Mouse (Mus musculus): ENCODE results near the gene Mif. TPM values are rescaled to one million over a fixed set of nuclear protein-coding genes. Genes with fewer than 3 reads are reported as not detected.
"Not testable (repeated sequence)": the region's sequence is repeated elsewhere in the genome, so short reads cannot be mapped to it uniquely, and the experiment has no call there.

The Mif gene
- 657 and 889 TPM in 2 replicates for total RNA-seq (2014; fragmentation: Nextera tagmentation)
- 712 and 870 TPM in 2 replicates for total RNA-seq (2017)

DNA sequence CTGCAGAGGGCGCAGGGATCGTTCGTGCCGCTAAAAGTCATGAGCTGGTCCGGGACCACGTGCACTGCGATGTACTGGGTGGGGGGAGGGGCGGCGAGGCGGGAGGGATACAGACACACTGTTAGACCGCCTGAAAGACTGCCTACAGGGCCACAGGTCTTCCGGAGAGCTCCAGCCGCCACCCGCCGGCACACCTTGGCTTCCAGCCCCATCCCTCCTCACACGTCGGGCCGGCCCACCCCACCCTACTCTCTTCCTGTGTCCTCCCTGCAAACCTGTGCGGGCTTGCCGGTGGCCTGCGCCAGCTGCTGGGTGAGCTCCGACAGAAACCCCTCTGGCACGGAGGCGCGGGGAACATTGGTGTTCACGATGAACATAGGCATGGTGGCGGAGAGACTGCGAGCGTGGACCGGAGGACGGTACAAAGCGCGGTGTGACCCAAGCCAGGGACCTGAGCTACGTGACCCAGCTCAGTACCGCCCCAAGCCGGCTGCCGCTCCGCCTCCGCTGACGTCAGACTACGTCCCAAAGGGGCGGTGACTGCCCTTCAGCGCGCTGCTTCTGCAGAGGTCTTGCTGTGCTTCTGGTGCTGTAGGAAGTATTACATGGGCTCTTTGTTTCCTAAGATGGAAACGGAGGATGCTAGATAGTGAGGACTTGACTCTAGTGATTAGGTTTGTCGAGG lies at the start of gene Mif:
Gene Mif (minus strand): TSS at position 455 of the 685 bp plus-strand sequence.
- peak; percentile 95 for ATAC-seq (replicated peaks; ENCODE audit: poor library complexity, severe bottlenecking)

DNA sequence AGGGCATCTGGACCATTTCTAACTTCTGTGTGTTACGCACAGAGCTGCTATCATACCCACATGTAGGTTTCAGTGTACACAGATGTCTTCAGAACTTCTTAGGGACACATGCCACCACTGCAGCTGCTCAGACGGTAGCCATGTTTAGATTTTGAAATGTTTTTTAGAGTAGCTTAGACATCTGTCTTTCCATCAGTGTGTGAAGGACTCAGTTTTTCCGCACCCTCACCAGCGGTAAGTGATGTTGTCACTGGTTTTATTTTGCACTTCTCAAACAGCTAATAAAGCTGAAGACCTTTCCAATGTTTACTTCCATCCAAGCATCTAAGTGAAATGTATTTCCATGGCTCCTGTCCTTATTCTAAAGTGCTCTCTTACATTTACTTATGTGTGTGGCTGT lies 46.8 kb upstream of the Mif start:
- ATAC-seq (replicated peaks; ENCODE audit: poor library complexity, severe bottlenecking): no peak

DNA sequence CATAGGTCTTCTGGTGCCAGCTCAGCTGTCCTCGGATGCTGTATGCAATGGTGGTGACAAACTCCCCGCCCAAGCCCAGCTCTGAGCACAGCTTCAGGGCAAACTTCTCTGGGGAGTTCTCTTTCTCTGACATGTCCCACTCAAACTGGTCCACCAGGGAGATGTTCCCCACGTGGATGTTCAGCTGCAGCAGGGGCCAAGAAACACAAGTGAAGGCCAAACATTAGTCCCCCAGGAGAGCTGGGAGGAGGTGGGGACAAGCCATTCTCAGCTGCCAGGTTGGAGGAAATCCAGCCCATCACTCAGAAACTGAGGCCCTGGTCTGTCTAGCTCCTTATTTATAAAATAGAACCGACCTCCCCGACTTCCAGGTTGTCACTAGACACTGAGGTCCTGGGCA lies 44.4 kb upstream of the Mif start:
- ATAC-seq (replicated peaks; ENCODE audit: poor library complexity, severe bottlenecking): no peak

DNA sequence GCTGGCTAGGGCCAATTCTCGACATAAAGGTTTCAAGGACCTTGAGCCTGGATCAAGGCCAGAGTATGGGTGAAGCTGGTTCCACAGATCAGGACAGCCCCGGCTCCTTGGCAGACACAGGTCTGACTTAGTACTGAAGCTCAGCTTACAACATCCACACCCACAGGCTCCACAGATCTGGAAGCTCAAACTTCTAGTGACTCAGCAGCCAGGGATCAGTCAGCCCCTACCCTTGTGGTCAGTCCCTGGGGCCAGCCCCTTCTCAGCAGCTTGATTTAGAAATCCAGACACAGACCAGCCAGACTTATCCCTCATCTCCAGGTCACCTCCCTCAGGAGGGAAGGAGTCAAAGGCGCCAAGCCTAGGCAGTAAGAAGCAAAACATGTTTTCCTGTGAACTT lies 38.8 kb upstream of the Mif start:
- ATAC-seq (replicated peaks; ENCODE audit: poor library complexity, severe bottlenecking): no peak

DNA sequence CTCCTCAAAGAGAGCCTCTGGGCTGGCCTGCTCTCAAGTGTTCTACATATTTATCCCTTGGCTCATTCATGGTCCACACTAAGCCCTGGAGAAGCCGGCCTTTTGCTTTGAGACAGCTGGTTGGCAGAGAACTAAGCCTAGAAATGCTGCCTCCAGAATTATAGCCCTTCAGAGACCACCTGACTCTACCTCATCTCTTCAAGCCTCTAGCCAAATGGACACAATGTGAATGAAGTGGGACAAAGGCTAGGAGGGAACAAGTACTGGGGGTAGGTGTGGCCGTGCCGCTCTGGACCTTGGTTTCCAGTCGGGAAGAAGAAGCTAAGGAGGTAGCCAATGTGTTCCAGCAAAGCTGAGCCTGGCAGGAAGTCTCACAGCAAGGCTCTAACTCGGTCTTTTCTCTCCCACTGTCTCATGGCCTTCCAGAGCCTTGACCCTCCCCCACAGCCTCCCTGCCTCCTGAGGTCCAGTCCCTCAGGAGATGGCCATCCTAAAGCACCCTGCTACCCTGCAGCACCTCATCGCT lies 38.1 kb upstream of the Mif start:
- no peak for ATAC-seq (replicated peaks; ENCODE audit: poor library complexity, severe bottlenecking)

DNA sequence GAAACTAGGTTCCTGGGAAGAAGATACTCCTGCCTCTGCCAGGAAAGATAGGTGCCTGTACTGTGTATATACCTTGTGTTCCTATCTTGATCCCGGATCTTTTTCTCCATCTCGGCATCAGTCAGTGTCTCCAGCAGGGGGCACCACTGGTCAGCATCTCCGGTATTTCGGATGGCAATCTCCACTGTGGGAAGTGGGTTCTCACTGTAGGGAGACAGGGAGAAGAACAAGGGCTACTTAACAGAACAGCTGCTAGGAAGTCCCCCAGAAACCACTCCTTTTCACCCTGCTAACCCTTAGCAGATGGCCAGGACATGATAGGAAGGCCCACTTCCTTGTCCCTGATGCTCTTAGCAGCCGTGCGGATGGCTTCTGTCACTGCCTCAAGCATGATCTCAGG lies 37.3 kb upstream of the Mif start:
- ATAC-seq (replicated peaks; ENCODE audit: poor library complexity, severe bottlenecking): 0 out of 2 replicates have a peak, but pooled peaks have one; percentile 10

DNA sequence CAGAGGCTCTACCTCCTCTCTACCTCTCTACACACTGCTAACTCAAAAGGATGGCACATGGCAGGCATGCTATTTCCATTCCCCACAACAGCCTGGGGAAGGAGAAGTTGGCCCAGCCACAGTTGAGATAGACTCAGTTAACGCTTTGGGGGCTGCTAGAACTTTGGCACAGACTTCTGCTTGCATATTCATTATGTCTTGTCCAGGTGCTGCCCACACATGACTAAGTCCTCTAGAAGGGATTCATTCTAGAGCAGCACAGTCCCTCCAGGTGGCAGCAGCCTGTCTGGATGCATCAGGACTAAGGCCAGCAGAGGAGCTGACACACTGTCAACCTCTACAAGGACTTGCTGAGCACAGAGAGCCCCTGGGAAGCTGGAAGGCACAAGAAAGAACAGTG lies 36.2 kb upstream of the Mif start:
- ATAC-seq (replicated peaks; ENCODE audit: poor library complexity, severe bottlenecking): no peak

DNA sequence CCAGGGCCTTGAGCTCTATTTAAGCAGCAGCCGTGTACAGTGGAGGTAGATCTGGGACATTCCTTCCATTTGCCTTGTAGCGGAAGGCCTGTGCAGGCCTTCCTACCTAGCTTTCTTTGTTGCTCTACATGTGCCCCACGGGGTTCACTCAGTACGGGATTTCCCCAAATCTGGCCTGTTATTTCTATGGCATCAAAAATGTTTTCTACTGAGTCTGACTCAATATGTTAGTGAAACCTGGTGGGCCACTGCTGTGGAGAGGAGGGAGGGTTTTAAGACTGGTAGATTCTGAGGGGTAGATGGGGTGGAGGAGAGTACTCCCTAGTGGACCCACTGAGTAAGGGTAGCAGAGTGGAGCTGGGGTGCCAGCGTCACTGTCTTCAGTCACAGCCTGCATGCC lies 35.7 kb upstream of the Mif start:
- no peak for ATAC-seq (replicated peaks; ENCODE audit: poor library complexity, severe bottlenecking)

DNA sequence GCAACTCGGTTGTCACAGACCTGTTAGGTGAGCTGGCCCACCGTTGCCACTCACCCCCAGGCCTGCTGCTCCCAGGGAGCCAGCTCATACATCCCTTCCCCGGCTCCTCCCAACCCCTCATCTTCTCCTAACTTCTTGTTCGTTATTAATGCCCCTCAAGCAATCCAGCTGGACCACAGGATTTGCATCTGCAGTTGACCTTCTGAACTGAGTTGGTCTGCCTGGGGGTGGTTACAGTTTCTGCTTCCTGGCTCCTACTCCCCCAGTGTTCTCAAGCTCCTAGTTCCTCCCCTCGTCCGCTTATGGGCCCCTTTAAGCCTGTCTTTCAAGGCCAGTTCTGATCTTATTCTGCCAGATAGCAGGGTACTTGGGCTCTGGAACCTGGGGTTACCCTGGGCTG lies 34.6 kb upstream of the Mif start:
- ATAC-seq (replicated peaks; ENCODE audit: poor library complexity, severe bottlenecking): no peak

DNA sequence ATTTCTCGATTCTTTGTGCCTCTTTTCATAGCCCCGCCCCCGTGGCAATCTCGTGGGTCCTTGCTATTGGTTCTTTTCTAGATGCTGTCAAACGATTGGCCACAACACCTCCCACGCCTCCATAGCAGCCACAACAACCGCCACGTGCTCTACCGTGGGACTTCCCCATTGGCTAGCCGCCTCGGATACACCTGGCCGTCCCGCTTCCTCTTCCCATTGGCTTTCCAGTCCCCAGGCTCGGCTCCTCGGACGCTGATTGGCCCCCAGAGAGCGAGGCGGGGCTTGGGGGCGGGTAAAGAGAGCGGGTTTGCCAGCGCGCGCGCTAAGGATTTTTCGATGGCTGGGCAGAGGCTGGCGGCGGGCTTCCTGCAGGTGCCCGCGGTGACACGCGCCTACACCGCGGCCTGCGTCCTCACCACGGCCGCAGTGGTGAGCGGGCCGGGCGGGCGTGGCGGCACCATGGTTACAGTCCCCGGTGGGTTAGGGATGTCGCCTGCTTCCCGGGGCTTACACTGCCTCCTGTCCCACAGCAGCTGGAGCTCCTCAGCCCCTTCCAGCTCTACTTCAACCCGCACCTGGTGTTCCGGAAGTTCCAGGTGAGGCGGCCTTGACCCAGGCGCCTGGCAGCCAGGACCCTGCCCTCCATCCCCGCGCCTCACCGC lies 33.2 kb upstream of the Mif start, which contains the start of gene Derl3:
Gene Derl3 (plus strand): TSS at position 325 of the 662 bp plus-strand sequence.
- ATAC-seq (replicated peaks; ENCODE audit: poor library complexity, severe bottlenecking): peak; percentile 96

DNA sequence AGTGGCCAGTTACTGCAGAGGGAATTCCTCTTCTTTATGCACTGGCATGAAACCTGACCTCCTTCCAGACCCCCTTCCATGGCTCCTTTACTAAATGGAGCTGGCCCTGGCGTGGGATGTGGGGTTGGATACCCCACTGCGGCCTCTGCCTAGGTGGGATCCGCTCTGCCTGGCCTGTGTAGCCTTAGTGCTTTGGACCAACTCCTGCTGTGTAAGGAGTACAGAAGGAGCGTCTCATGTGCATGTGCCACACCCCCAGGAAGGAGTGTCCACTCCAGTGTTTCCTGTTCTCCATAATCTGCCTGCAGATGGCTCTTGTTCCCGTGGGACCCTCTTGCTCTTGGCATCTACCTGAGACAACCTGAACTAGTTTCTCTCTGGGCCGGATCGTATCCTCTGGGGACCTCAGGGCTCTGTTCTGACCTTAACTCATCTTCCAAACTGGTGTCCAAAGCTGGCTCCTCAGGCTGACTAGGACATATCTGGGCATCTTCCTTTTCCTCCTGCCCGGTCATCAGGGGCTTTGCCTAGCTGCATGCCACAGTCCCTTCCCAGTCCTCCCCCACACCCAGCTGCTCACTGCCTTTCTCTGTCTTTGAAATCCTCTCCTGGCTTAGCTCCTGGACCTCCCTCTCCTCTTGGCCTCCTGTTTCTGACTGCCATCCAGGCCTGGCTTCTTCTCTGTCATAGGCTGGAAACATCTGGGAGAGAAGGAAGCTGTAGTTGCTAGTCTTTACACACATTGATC lies 29.5 kb upstream of the Mif start:
- ATAC-seq (replicated peaks; ENCODE audit: poor library complexity, severe bottlenecking): no peak

DNA sequence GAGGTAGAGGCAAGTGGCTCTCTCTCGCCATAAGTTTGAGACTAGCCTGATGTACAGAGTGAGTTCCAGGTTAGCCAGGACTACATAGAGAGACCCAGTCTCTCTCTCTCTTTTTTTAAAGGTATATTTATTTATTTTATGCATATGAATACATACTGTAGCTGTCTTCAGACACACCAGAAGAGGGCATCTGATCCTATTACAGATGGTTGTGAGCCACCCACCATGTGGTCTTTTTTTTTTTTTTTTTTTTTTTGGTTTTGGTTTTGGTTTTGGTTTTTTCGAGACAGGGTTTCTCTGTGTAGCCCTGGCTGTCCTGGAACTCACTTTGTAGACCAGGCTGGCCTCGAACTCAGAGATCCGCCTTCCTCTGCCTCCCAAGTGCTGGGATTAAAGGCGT lies 27.5 kb upstream of the Mif start:
- ATAC-seq (replicated peaks; ENCODE audit: poor library complexity, severe bottlenecking): not testable (repeated sequence)

DNA sequence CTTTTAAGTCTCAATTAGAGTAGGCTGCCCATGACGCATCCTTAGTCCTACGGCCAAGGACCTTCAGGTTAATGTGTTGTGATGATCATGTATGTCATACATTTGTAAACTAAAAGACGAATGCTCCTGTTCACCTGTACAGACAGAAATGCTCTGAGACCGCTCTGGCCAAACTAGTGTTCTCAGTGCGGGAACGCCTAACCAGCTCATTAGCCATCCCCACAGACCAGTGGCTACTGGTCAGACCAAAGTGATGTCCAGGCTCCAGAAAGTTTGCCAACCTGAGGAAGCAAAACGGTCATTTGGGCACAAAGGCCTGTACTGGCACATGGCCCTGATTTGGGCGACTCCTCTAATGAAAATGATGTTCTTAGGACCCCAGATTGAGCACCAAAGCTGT lies 24.7 kb upstream of the Mif start:
- ATAC-seq (replicated peaks; ENCODE audit: poor library complexity, severe bottlenecking): no peak

DNA sequence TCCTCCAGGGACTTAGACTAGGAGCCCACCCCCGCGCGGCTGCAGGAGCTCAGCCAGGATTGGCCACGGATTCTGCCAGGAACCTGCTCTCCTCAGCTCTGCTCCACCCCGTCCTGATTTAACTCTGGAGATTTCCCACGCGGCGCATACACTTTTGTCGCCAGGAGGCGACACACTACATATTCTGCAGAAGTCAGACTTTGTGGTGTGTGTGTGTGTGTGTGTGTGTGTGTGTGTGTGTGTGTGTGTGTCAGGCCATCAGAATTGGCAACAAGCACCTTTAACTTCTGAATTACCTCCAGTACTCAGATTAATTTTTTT lies 23.2 kb upstream of the Mif start:
- ATAC-seq (replicated peaks; ENCODE audit: poor library complexity, severe bottlenecking): peak; percentile 95

DNA sequence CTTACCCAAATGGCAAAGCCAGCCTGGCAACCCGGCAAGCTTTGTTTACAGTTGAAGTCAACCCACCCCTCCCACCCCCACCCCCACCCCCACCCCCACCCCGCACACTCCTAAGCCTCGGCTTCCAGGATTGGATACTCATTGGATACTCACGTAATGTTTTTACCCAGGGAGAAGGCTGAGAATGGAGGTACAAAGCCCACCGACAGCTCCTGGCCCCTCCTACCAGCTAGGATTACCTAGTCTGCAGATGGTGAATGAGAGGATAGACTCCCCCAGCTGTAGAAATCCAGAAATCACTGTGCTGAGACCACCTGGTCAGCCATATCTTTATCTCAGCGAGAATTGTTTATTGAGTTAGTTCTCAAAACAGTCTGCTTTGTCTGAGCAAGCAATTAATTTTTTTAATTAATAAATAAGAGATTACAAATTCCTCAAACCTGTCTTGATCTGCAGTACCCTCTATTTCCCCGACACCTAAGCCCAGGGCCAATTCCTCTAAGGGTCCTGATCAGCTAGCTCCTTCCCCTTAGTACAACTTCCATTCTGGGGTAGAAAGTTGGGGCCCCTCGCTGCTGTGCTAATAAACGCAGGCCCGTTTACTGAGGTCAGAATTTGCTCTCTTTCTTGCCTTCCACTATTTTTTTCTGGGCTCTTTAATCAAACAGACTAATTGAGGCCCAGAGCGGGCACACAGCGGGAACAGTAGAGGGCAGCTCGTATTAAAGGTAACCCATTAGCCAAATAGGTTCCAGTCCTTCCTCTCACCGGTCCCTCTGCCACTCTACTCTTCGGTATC lies 22.6 kb upstream of the Mif start:
- ATAC-seq (replicated peaks; ENCODE audit: poor library complexity, severe bottlenecking): peak; percentile 12; the same call in 1 of the 2 replicates

DNA sequence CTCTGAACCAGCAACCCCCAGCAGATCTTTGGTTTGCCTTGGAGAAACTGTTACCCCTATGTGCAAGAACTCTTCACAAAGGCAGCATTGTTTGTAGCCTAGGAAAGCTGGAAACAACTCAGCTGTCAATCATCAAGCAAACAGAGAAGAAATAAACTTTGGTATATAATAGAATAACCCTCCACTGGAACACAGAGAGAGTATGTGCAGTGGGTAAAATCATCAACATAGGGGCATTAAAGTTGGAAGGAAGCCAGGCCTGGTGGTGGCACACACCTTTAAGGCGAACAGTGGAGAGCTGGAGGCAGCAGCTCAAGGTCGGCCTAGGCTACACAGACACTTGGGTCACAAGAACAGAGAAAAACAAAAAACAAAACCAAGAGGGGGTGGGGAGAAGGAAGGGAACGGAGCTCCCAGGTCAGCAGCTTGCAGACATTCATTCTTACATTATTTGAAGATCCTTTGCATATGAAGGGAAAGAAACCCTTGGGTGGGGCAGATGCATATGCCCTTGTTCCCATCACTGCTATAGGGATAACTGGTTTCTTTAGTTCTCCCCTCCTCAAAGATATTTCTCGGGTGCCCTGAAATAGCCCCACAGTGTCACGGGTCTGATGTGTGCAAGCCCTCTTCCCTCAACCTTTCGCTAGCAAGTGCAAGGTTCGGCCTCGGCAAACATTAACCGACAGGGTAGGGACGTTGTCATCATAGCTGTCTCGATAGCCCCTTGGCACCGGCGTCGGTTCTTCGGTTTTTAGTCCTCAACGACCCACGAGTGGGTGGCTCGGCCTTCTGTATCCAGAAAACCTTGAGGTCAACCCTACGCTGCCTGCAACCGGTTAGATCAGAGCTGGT lies 21.8 kb upstream of the Mif start:
- no peak for ATAC-seq (replicated peaks; ENCODE audit: poor library complexity, severe bottlenecking)

DNA sequence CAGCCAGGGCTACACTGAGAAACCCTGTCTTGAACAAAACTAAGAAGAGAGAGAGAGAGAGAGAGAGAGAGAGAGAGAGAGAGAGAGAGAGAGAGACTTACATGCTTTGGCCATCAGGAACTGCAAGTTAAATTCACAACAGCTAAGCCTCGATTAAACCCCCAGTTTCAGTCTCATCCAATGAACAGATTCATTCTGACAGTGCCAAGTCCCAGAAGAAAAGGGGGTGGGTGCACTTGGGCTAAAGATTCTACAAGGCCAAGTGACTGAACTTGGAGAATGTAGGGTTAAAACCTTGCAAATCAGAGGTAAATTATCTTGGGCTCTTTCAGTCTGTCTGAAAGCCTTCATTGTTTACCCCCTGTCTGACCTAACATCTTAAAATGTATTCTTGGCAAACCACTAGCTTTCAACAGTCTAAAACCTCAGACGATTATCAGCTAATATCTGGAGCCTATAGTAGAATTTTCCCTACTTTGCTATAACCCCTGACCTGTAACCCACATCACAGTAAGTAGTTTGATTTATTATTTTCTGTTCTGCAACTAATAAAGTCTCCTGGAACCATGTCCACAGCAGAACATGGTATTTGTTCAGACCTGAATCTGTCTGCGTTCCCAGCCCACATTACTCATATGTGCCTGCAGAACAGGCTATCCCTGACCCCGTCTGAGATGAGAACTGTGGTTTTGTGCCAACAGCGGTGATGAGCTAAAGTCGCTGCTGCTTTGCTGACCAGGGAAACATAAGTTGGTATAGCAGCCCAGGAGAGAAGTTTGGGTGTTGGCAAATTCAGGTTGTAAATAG lies 20.9 kb upstream of the Mif start:
- no peak for ATAC-seq (replicated peaks; ENCODE audit: poor library complexity, severe bottlenecking)

DNA sequence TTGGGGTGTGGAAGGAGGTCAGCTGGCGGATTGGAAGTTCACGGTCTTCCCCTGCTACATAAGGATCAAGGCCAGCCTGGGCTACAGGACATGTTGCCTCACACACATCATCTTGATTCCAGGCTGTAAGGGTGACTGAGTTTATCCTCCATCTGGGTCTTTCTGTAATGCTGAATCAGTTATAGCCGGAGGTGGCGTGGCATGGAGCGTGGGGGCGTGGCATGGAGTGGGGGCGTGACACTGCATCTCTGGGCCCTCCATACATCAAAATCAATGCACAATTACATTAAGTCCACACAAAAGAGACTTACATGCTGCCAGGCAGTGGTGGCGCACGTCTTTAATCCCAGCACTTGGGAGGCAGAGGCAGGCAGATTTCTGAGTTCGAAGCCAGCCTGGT lies 20.3 kb upstream of the Mif start:
- no peak for ATAC-seq (replicated peaks; ENCODE audit: poor library complexity, severe bottlenecking)

DNA sequence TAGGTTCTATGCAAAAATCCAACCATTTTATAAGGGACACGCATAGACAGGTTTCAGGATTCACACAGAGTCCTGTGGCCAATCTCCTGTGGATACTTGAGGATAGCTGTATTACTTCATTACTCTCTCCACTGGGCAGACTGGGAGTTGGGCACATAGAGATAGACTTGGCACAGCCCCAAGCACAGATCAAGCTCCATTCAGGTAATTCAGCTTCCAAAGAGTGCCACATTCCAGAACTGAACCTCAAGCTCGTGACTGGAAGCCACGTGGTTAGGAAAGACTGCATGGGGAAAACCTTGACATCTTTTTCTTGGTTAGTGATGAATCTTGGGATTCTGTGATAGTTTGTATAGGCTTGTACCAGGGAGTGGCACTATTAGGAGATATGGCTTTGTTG lies 18.8 kb upstream of the Mif start:
- ATAC-seq (replicated peaks; ENCODE audit: poor library complexity, severe bottlenecking): no peak
